Mouse (Mus musculus) urinary bladder, postnatal 25 days (tissue): ENCODE data around the gene Iltifb.
"Not testable (repeated sequence)": the region's sequence is repeated elsewhere in the genome, so short reads cannot be mapped to it uniquely, and the experiment has no call there.

Experiments
- DNase-seq: peaks from one replicate; pipeline ENCODE4 v3.0.0; 2022; ENCODE audit warnings: low spot score

The Iltifb gene

GRCm38 (mm10) chr10:118294938-118295337, at the start of gene Iltifb:
Gene Iltifb (minus strand): TSS chr10:118295038.
- DNase-seq: no peak

DNA sequence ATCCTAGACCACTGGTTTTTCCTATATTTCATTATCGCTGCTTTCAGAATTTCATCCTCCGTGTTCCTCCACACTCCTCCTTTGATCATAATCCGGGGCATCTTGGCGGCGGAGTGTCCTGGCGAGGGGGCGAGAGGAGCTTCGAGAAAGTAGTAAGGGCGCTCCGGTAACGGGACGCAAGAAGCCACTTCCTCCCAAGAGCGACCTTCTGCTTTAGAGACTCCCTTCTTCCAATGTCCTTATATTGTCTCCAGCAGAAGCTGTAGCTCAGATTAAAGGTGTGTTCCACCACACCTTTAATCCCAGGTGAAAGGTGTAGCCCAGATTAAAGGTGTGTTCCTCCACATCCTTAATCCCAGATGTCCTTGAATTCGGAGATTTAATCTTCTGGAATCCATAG, 48.3 kb upstream of the Iltifb start, which contains the start of gene Gm9046:
Gene Gm9046, minus strand, starts transcription at position 101 of the 400 bp plus-strand sequence.
- DNase-seq: not testable (repeated sequence)

- DNase-seq: not testable (repeated sequence)
These were observed 42.9 kb upstream of the Iltifb start, which contains the start of gene Gm9045 for GRCm38 (mm10) chr10:118337731-118338130. Gene Gm9045 (minus strand): TSS chr10:118337831.

- not testable (repeated sequence) for DNase-seq
These were observed 37.5 kb upstream of the Iltifb start, which contains the start of gene Gm9044 for GRCm38 (mm10) chr10:118332308-118332707. Gene Gm9044 (minus strand): TSS chr10:118332408.

GRCm38 (mm10) chr10:118326869-118327268, 32.0 kb upstream of the Iltifb start, which contains the start of gene Gm9040:
Gene Gm9040 (minus strand): TSS chr10:118326969.
- not testable (repeated sequence) for DNase-seq

DNA sequence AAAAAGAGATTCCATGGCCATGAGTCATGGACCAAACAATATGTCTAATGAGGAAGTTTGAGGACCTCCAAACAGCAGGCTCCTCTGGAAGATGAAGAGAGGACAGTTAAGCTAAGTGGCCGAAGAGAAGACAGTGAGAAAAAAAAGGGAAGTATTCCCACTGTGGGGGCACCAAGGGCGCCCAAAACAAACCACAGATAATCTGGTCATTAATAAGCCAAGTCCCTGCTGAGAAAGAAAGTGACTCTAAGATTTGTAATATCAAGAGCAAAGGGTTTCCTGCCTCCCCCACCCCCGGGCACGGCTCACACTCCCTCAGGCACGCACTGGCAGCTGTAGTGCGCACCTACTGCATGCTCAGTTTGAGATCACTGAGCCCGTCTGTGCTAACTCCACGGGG, 24.2 kb upstream of the Iltifb start:
- no peak for DNase-seq

- DNase-seq: not testable (repeated sequence)
These were observed 7.3 kb upstream of the Iltifb start for GRCm38 (mm10) chr10:118302133-118302532.

DNA sequence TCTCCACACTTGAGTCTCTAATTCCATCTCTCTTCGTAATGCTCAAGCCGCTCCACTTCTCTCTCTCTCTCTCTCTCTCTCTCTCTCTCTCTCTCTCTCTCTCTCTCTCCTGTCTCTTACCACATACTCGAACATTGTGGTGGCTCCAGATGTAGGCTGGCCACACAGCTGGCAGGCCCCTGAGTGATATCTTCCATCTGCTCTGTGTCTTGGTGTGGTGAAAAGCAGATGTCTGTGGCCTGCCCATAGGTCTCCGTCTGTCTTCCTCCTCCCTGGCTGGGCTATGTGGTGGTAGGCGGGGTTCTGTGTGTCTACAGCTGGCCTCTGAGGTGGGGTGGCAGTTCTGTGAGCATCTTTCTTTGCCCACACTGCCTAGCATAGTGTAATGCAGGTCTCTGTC, 11.8 kb downstream of the Iltifb start:
- not testable (repeated sequence) for DNase-seq

DNA sequence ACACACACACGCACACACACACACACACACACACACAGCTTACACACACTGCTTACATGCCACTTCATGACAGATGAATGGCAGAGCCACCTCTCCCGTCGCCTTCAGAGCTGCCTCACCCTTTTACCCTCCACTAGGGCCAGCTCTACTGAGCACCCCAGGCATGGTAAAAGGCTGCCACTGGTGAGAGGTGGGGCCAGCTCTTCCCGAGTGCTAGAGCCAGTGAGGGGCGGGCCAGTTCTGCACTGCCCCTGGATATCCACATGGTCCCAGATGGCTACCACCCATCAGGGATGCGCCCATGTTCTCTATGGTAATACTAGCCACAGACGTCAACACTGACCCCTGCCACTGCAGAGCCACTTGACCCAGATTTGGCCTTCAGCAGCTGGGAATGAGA, 12.3 kb downstream of the Iltifb start:
- DNase-seq: not testable (repeated sequence)

GRCm38 (mm10) chr10:118278069-118278468, 16.8 kb downstream of the Iltifb start:
- DNase-seq: not testable (repeated sequence)

DNA sequence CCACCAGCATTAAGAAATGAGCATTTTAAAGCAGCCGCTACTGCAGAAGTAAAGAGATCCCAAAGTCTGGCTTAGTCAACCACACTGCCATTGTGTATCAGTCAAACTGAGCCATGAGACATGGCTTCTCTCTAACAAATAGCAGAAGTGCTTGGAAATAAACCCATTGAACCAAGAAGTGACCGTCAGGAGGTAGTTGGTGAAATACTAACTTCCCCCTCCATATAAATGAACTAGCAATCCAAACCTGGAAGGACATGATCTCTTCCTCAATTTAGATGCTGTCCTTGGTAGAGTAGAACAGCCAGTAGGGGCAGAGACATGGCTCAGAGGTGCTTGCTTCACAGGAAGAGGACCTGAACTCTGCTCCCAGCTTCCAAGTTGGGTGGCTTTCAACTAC, 23.4 kb downstream of the Iltifb start:
- not testable (repeated sequence) for DNase-seq

DNA sequence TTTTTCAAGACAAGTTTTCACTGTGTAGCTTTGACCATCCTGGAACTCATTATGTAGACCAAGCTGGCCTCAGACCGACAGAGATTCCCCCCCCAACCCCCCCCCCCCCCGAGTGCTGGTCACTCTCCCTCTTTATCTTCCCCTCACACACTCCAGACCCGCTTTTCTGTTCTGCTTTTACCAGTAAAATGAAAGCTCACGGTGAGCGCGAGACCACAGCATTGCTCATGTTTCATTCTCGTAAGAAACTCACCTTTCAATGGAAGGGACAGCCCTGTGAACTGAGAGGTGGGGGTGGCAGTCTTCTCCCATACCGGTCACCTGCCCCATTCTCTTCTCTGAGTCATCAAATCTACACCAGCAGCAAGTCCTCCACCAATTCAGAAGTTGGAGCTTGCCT, 26.0 kb downstream of the Iltifb start:
- not testable (repeated sequence) for DNase-seq

- not testable (repeated sequence) for DNase-seq
These were observed 36.5 kb downstream of the Iltifb start, which contains the start of gene Gm32802 for GRCm38 (mm10) chr10:118258388-118258787. Gene Gm32802 (plus strand): TSS chr10:118258688.

DNA sequence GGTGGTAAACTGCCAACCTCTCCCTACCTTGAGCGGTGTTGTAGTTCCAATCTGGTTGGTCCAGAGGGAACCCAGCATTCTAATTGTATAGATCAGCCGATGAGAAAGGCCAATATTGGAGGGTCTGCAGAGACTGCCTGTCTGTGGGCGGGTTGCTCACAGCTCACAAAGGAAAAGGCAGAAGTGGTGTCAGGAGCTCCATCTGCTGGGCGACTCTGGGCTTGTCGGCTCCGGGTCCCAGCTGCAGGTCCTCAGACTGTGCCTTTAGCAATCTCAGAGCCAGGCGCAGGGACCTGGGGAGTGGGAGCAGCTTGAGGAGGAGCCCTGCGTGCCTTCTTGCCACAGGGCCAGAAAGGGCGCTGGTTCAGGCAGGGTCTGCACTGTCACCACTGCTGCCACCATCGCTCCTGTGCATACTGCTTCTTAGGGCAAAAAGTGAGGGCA, 44.0 kb downstream of the Iltifb start:
- no peak for DNase-seq

GRCm38 (mm10) chr10:118249006-118249595, 45.7 kb downstream of the Iltifb start:
- not testable (repeated sequence) for DNase-seq

- DNase-seq: not testable (repeated sequence)
These were observed 54.2 kb downstream of the Iltifb start, which contains the start of gene Gm32717 for GRCm38 (mm10) chr10:118240680-118241079. Gene Gm32717 (minus strand): TSS chr10:118240780.
